Mouse (Mus musculus): ENCODE data around the gene Evi5.

The Evi5 gene

DNA sequence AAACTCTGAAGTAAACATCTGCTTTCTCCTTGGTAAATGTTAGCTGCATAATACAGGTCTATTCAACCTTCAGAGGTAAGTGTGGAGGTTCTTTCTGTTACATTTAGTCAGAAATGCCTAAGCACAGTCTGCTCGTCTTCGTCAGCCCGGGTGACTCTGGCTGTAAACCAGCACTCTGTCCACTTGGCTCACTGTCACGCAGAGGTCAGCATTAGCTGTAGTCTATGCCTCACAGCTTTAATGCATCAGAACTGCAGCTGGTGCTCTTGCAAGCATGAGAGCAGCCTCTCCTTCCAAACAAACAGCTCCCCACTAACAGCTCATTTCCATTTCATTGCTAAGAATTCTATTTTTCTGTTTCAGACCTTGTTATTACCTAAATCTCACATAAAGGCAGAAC, 67.4 kb downstream of the Evi5 start:
- DNase-seq (ENCODE audit: low spot score in 2 of 2) = peak; percentile 10 to 28

- DNase-seq (ENCODE audit: low spot score in 2 of 2) = no peak
Measured at GRCm38 (mm10) chr5:107802621-107803020, 72.3 kb downstream of the Evi5 start.

GRCm38 (mm10) chr5:107801234-107801633, 73.7 kb downstream of the Evi5 start:
- no peak for DNase-seq (ENCODE audit: low spot score in 2 of 2)

DNA sequence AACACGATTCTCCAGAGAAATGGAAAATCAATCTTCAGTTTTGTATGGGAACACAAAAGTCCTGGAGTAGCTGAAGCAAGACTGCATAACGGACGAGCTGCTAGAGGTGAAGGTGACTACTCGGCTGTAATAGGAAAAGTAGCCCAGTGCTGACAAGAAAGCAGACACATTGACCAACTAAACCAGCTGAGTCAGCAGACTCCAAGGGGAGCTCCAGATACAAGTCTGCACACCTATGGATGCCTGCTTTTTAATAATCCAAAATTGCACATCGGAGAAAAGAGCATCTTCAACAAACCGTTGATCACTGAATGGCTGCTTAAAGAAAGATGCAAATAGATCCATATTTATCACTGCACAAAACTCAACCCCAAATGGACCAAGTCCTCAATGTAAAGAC, 76.6 kb downstream of the Evi5 start:
- no peak for DNase-seq (ENCODE audit: low spot score in 2 of 2)

DNA sequence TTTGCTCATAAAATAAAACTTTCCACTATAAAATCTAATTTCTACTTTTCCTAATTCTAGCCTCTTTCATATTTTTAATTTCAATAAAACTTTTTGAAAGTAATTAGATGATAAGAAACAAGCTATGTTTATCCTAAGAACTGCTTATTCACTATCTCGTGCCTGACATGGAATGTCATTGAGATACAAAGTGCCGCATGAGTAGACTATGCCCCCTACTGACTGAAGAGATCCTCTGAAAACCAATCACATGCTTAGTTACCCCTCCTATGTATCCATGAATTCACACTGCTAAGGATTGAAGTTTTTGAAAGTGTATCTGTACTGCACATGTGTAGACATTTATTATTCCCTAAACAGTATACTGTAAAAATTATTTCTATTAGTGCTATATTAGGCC, 81.0 kb downstream of the Evi5 start:
- DNase-seq (ENCODE audit: low spot score in 2 of 2) = no peak

DNA sequence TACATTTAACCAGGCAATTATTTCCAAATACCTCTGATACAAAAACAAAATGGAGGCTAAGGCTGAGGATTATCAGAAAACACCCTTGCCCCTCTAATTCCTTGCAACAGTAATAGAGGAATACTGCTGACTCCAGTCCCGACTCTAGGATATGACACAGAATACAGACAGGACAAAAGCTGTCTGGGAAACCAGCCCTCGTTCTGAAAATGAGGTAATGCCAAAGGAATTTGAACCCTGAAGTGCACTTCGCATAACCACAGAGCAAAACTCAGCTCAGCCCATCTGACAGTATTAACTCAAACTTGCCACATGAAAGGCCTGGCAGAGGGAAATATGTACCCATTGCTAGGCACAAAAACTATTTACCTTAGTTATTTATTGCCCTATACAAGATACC, 81.6 kb downstream of the Evi5 start:
- DNase-seq (ENCODE audit: low spot score in 2 of 2) = peak; percentile 4 to 34

- no peak for DNase-seq (ENCODE audit: low spot score in 2 of 2)
Measured at GRCm38 (mm10) chr5:107792516-107792915, 82.4 kb downstream of the Evi5 start.

DNA sequence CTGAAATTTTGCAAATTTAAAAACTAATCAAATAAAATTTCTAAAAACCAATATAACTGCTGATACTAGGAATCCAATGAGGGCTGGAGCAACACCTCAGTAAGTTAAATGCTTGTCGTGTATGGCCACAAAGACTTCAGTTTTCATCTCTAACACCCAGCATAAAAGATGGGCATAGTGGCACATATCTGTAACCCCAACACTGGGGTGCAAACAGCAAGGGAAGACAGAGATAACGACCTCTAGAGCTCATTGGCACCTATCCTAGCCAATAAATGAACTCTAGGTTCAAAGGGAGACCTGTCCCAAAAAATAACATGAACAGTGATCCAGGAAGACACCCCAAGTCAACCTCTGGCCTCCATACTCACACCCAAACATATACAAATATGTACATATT, 82.9 kb downstream of the Evi5 start:
- no peak for DNase-seq (ENCODE audit: low spot score in 2 of 2)

- no peak for DNase-seq (ENCODE audit: low spot score in 2 of 2)
Measured at GRCm38 (mm10) chr5:107789492-107789891, 85.4 kb downstream of the Evi5 start.

GRCm38 (mm10) chr5:107787682-107788443, 87.0 kb downstream of the Evi5 start:
- DNase-seq (ENCODE audit: low spot score in 2 of 2) = no peak

DNA sequence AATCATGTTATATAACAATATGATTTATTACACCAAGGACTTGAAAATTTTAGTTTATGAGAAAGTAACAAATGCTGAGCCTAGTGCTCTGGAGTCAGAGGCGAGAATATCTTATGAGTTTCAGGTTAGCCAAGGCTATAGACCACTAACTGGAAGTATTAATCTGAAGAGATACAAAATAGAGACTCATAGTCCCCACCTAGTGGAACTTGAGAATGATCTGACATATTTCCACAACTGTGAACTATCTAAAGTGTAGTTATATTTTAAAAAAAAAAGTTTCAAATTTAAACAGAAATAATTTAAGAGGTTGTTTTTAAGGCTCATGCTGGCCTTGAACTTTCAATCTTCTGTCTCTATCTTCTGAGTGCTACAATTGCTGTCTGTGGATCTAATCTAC, 92.5 kb downstream of the Evi5 start:
- DNase-seq (ENCODE audit: low spot score in 2 of 2) = no peak

DNA sequence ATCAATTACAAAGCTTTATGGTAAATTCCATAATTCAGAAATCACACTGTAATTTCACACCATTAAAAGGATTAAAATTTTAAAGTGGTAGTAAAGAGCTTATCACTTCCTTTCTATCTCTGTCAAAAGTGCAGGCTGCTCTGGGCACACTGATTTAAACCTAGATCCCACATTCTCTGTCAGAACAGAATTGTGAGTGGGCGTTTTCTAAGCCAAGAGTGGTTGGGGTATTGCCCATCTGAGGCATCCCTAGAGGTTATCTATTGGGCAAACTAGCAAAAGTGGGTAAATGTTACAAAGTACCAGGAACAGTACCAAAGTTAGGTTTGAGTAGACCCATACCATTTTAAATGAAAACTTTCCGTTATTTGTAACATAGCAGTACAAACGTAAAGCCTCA, 96.1 kb downstream of the Evi5 start:
- no peak for DNase-seq (ENCODE audit: low spot score in 2 of 2)

DNA sequence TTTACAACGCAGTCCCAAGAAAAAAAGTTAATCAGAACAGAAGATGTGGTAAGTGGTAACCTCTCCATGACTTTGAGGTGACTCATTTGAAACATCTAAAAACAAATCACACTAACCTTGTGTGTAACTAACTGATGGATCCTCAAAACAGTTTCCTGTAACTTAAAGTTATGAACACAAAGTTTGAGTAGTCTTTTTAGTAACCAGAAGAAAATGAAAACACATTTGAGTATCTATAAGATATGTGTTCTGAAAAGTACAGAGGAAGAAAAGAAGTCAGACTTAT, 97.4 kb downstream of the Evi5 start:
- DNase-seq (ENCODE audit: low spot score in 2 of 2) = no peak

DNA sequence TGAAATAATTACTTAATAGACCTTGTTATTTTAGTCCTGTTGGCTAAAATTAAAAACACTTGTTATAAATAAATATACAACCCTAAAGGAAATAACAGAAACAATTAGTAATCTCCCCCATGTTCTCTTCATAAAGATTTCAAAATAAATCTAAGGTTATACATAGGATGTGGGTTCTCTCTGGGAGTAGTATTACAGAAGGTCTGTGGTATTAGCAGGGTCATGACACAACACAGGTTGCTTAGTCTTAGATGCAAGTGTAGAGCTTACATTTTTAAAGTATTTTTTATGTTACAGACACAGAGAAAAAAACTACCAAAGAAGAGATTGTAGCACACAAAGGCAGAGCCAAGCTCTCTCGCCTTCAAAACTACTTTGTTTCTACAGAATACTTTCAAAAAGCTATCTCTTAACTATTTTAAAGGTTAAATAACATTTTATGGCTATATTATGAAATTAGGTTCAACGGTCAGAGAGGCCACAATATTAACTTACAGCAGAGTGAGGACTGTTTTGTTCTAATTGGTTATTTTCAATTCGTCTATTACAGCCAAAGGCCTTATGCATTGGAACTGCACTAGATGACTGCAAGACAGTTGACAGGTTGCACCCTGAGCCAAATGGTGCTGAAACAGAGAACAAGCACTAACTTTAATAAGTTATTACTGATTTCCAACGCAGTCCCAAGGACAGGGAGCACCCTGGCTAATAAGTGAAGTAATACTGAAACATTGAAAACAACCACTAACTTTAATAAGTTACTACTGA, 97.9 kb downstream of the Evi5 start:
- no peak for DNase-seq (ENCODE audit: low spot score in 2 of 2)

DNA sequence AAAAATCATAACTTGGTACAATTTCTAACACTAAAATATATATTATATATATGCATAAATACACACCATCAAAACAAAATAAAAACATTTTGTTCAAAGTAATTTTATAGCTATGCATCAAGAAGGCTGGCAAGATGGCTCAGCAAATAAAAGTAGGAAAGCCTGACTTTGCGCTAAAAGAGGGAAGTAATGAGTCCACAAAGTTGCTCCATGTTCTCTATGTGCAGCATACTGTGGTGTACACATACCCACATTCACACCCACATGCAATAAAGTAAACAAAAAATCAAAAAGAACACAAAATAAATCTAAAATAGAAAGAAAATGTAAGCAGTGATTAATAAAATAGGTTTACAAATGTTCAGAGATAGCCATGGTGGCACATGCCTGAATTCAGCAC, 99.0 kb downstream of the Evi5 start:
- DNase-seq (ENCODE audit: low spot score in 2 of 2) = no peak

- no peak for DNase-seq (ENCODE audit: low spot score in 2 of 2)
Measured at GRCm38 (mm10) chr5:107772049-107772448, 102.9 kb downstream of the Evi5 start.

GRCm38 (mm10) chr5:107768224-107768623, 106.7 kb downstream of the Evi5 start:
- no peak for DNase-seq (ENCODE audit: low spot score in 2 of 2)

DNA sequence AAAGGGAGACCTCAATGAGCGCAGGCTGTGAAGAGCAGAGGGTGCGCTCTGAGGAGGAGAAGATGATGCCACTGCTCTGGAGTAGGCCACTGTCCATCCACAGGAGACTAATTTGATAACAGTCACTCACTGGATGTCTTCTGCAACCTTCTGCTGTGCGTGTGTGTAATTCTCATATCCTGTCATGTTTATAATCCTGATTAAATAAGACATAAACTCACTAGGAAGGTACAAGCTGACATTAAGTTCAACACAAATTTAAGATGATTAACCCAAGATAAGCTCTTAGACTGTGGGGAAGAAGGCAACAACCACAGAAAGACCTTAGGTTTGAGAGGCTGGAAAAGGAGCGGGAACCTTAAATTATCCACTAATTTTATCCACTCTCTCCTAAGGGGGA, 109.0 kb downstream of the Evi5 start:
- no peak for DNase-seq (ENCODE audit: low spot score in 2 of 2)

- no peak for DNase-seq (ENCODE audit: low spot score in 2 of 2)
Measured at GRCm38 (mm10) chr5:107764486-107764885, 110.4 kb downstream of the Evi5 start.

DNA sequence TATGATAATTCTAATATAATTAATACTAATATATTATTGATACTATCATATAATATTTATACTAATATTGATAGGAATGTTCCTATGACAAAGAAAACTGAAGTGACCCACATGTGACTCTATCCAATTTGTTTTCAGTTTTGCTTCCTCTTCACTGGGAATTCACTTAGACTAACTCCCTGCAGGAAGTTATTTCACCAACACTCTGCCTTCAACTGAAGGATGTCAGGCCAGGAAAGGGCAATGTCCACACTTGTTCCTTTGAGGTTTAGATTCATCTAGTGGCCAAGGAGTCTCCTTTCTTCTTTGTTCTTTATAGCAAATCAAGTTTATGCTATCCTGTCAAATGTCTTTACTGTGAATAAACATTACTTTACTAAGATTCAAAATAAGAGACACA, 111.2 kb downstream of the Evi5 start:
- DNase-seq (ENCODE audit: low spot score in 2 of 2) = no peak

- no peak for DNase-seq (ENCODE audit: low spot score in 2 of 2)
Measured at GRCm38 (mm10) chr5:107759121-107759520, 115.8 kb downstream of the Evi5 start.

DNA sequence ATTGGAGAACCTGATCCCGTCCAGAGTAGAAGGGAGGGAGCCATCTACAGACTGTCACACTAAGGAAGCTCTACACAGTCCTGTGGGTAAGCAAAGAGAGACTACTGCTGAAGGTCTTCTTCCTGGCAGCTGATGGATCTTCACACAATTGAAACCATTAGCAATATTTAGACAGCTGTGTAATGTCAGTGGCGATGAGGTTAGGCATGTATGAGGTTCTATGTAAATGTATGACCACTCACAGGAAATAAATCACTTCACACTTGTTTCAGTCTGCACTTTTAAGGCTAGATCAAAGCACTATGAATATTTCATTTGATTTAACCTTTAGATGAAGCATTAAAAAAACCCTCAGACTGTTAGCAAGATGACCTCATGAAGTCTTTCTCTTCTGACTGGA, 118.8 kb downstream of the Evi5 start:
- DNase-seq (ENCODE audit: low spot score in 2 of 2) = no peak

GRCm38 (mm10) chr5:107754740-107755139, 120.2 kb downstream of the Evi5 start:
- DNase-seq (ENCODE audit: low spot score in 2 of 2) = no peak

DNA sequence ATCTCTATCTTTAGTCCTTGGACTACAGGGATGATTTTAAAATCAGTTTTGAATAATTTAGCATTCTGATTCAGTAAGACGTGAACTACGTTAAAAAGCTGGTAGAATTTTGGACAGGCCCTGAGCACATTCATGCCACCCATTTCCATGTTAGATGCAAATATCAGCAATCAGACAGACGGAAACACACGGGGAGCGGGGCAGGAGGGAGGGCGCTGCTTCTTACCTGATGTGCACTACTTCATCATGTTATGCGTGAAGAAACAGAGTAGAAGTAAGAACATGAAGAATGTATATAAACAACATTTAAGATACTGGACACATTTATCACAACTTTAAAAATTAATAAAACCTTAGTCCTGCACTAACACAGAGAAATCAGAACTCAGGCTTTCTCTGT, 121.3 kb downstream of the Evi5 start:
- no peak for DNase-seq (ENCODE audit: low spot score in 2 of 2)

All from heart, adult 9 months (tissue).